Comparison of ENCODE assay signal across 21 mouse cellular contexts in the genomic region with DNA sequence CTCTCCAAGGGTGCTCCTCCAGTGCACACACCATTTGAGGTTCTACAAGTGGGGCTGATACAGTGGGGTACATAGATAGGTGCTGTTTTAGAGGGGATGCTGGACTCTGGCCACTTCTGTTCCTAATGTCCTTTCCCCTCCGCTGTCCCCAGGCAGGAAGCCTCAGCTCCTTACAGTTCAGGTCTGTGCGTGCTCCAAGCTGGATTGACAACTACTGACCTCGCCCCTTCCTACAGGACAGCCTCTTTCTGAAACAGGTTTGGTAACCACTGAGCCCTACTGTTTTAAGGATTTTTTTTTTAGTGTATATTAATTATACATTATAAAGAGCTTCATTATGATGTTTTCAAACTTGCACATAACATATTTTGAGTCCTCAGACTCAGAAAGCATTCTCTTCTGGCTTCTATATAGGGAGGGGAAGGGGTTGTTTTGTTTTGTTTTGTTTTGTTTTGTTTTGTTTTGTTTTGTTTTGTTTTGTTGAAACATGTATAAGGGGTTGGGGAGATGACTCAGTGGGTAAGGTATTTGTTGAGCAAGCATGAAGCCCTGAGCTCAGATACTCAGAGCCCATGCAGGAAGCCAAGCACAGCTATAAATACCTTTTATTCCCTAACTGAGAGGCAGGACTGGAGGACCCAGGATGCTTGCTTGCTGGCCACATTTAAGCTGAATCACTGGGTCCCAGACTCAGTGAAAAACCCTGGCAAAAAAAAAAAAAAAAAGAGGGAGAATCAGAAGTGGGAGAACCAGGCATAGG.
DNase-seq lines count a peak whose midpoint lies in the region; ATAC-seq and TF ChIP-seq lines count a peak whose summit lies in the region.
"Had no signal": no experiment of that assay in that cellular context is flagged by ENCODE, and none has a peak within 500 bp of the region (broad histone marks: within the 10 kb centered on the region; RNA-seq: fewer than 3 reads in every experiment).

No protein-coding gene starts in this region.

- no peak for ATAC-seq in heart, embryonic 12.5 days (ENCODE audit: insufficient number of reproducible peaks, low FRiP score)
- ATAC-seq in lung, postnatal 0 days = peak; percentile 12; the same call in 1 of the 2 replicates
- no peak for ATAC-seq in stomach, embryonic 16.5 days (ENCODE audit: insufficient read depth, low FRiP score)
- ATAC-seq: CD4-positive, CD25-positive, alpha-beta regulatory T cell, adult 4 months had no signal

- 66% methylated on average over 3 of the region's 3 CpGs for WGBS in heart, embryonic 12.5 days
- 65% methylated on average over 3 of the region's 3 CpGs for WGBS in lung, postnatal 0 days
- 52% methylated on average over 3 of the region's 3 CpGs for WGBS in lung, adult 2 months
- 50% methylated on average over 3 of the region's 3 CpGs for WGBS in stomach, embryonic 16.5 days

- no peak overlapping the region for H3K9ac ChIP-seq in heart, embryonic 12.5 days
- no peak overlapping the region for H3K9ac ChIP-seq in lung, postnatal 0 days (replicated peaks; ENCODE audit: low read depth)
- no peak overlapping the region for H3K9ac ChIP-seq in stomach, embryonic 16.5 days (ENCODE audit: low read length)
- H3K9ac ChIP-seq: lung, embryonic 14.5 days had no signal

- intact Hi-C loops in left cerebral cortex, postnatal 10 days (cut with DNase I) = no loop called here

- peak overlapping the region; percentile 70 for H3K27ac ChIP-seq in heart, embryonic 12.5 days (ENCODE audit: poor library complexity, severe bottlenecking)
- H3K27ac ChIP-seq in lung, postnatal 0 days (ENCODE audit: low read length) = 0 out of 2 replicates have a peak overlapping the region, but pooled peaks have one; percentile 14
- peak overlapping the region; percentile 66; the same call in 1 of the 2 replicates for H3K27ac ChIP-seq in stomach, embryonic 16.5 days (ENCODE audit: low read length)

- H3K4me2 ChIP-seq in heart, embryonic 12.5 days = no peak overlapping the region
- no peak overlapping the region for H3K4me2 ChIP-seq in lung, postnatal 0 days (replicated peaks; ENCODE audit: low read depth, low read length)
- H3K4me2 ChIP-seq in stomach, embryonic 16.5 days (ENCODE audit: low read depth, low read length) = no peak overlapping the region
- H3K4me2 ChIP-seq: lung, embryonic 14.5 days had no signal

- no peak for TF ChIP-seq CTCF in lung, postnatal 0 days (IDR thresholded peaks at IDR 0.05)
- TF ChIP-seq CTCF in lung, adult 2 months (IDR thresholded peaks at IDR 0.05; ENCODE audit: insufficient read depth, low read length) = no peak
- TF ChIP-seq CTCF in E14TG2a.4 (conservative IDR thresholded peaks at IDR 0.05; ENCODE audit: low read length) = no peak

- no peaks in the 10 kb centered on the region for H3K27me3 ChIP-seq in heart, embryonic 12.5 days (replicated peaks)
- no peaks in the 10 kb centered on the region for H3K27me3 ChIP-seq in lung, postnatal 0 days (replicated peaks; ENCODE audit: insufficient read depth, low read length)
- H3K27me3 ChIP-seq in E14TG2a.4 (ENCODE audit: insufficient read depth, low read length) = no peaks in the 10 kb centered on the region
- no peaks in the 10 kb centered on the region for H3K27me3 ChIP-seq in stomach, embryonic 16.5 days (ENCODE audit: control insufficient read depth, insufficient read depth, low read length)

- DNase-seq in heart, adult 11 months = no peak
- no peak for DNase-seq in lung, postnatal 0 days (ENCODE audit: low spot score)
- no peak for DNase-seq in lung, adult 2 months
- DNase-seq in thymus, adult 18-20 months = no peak
- no peak for DNase-seq in left cerebral cortex, postnatal 10 days (ENCODE audit: extremely low spot score in 1 of 2, low spot score in 2 of 2)
- DNase-seq: adrenal gland, postnatal 36 days; cerebellum, adult 11-12 months; cerebellum, postnatal 36 days; gastrocnemius, postnatal 10 days; kidney, adult 2 months; kidney, postnatal 25 days; lung, embryonic 14.5 days; lung, postnatal 4 days; retina, postnatal 1 day; right cerebral cortex, postnatal 4 days; thymus, adult 2 months had no signal

- H3K4me1 ChIP-seq in heart, embryonic 12.5 days (replicated peaks) = peaks cover 52% of the 10 kb centered on the region
- no peaks in the 10 kb centered on the region; the same call in 1 of the 2 replicates for H3K4me1 ChIP-seq in lung, postnatal 0 days (ENCODE audit: insufficient read depth, low read depth, low read length)
- H3K4me1 ChIP-seq in lung, adult 2 months (ENCODE audit: control insufficient read depth, insufficient read depth, low read length) = no peaks in the 10 kb centered on the region
- peaks cover 54% of the 10 kb centered on the region for H3K4me1 ChIP-seq in E14TG2a.4 (replicated peaks; ENCODE audit: low read depth, low read length)
- H3K4me1 ChIP-seq in stomach, embryonic 16.5 days (ENCODE audit: control insufficient read depth, insufficient read depth, low read length) = peaks cover 12% of the 10 kb centered on the region

- H3K36me3 ChIP-seq in heart, embryonic 12.5 days = no peaks in the 10 kb centered on the region
- no peaks in the 10 kb centered on the region for H3K36me3 ChIP-seq in lung, postnatal 0 days (ENCODE audit: insufficient read depth, low read length)
- H3K36me3 ChIP-seq in E14TG2a.4 (ENCODE audit: insufficient read depth, low read length) = no peaks in the 10 kb centered on the region
- H3K36me3 ChIP-seq in stomach, embryonic 16.5 days (ENCODE audit: control insufficient read depth, insufficient read depth, low read length) = no peaks in the 10 kb centered on the region
- H3K36me3 ChIP-seq: G1E had no signal

- H3K4me3 ChIP-seq in heart, embryonic 12.5 days = no peak overlapping the region
- H3K4me3 ChIP-seq in lung, postnatal 0 days (ENCODE audit: low read depth, low read length) = no peak overlapping the region
- H3K4me3 ChIP-seq in lung, adult 2 months (replicated peaks; ENCODE audit: extremely low read depth, low read depth, low read length) = no peak overlapping the region
- 0 out of 2 replicates have a peak overlapping the region, but pooled peaks have one; percentile 3 for H3K4me3 ChIP-seq in E14TG2a.4 (replicated peaks; ENCODE audit: low read length)
- H3K4me3 ChIP-seq in stomach, embryonic 16.5 days (replicated peaks; ENCODE audit: low read length) = no peak overlapping the region

- no peak for TF ChIP-seq EP300 in lung, postnatal 0 days (IDR thresholded peaks at IDR 0.05)

- no peak for TF ChIP-seq POLR2A in lung, adult 2 months (IDR thresholded peaks at IDR 0.05; ENCODE audit: borderline replicate concordance, extremely low read depth, low read depth, low read length)

- H3K9me3 ChIP-seq in heart, embryonic 12.5 days (replicated peaks) = no peaks in the 10 kb centered on the region
- H3K9me3 ChIP-seq in lung, postnatal 0 days (ENCODE audit: low read length) = no peaks in the 10 kb centered on the region
- H3K9me3 ChIP-seq in E14TG2a.4 (ENCODE audit: low read length) = no peaks in the 10 kb centered on the region
- no peaks in the 10 kb centered on the region for H3K9me3 ChIP-seq in stomach, embryonic 16.5 days (replicated peaks; ENCODE audit: control insufficient read depth, low read length)
- H3K9me3 ChIP-seq: G1E had no signal

Comparison
In these comparisons a context has a peak if more than half of its experiments do, and no peak if none do; other contexts are left out.
1. H3K27ac ChIP-seq: peak in every context shown above with its lines; median percentile 70 in heart, embryonic 12.5 days; 66 in stomach, embryonic 16.5 days; 14 in lung, postnatal 0 days.